Mouse (Mus musculus) liver, embryonic 12.5 days (tissue): ENCODE measurements around the gene Fcer2a. TPM values are rescaled to one million over a fixed set of nuclear protein-coding genes. Genes with fewer than 3 reads are reported as not detected.

Experiments used
- ATAC-seq: fragments of 200-750 bp; cut with Nextera tagmentation; 2 replicates; pipeline ENCODE4 v1.8.0; 2017; ENCODE audit warnings: moderate number of reproducible peaks, mild to moderate bottlenecking, moderate library complexity
- H3K27ac ChIP-seq: fragments of 300-500 bp; sonication (generic); 2 replicates; pipeline ENCODE4 v1.5.1; 2016; ENCODE audit warnings: mild to moderate bottlenecking
- H3K27me3 ChIP-seq: fragments of 300-500 bp; sonication (generic); replicated peaks from 2 replicates; pipeline ENCODE4 v1.6.1; 2016; ENCODE audit warnings: mild to moderate bottlenecking, moderate library complexity
- H3K36me3 ChIP-seq: fragments of 300-500 bp; sonication (generic); 2 replicates; pipeline ENCODE4 v1.6.1; 2016; ENCODE audit warnings: mild to moderate bottlenecking, moderate library complexity
- H3K4me1 ChIP-seq: fragments of 300-500 bp; sonication (generic); 2 replicates; pipeline ENCODE4 v1.6.1; 2016
- H3K4me2 ChIP-seq: fragments of 300-500 bp; sonication (generic); 2 replicates; pipeline ENCODE4 v1.6.1; 2016; ENCODE audit warnings: mild to moderate bottlenecking, moderate library complexity
- H3K4me3 ChIP-seq: fragments of 300-500 bp; sonication (generic); 2 replicates; pipeline ENCODE4 v1.5.1; 2016; ENCODE audit warnings: mild to moderate bottlenecking, moderate library complexity
- H3K9ac ChIP-seq: fragments of 300-500 bp; sonication (generic); 2 replicates; pipeline ENCODE4 v1.6.1; 2016; ENCODE audit warnings: mild to moderate bottlenecking, moderate library complexity
- H3K9me3 ChIP-seq: fragments of 300-500 bp; sonication (generic); replicated peaks from 2 replicates; pipeline ENCODE4 v1.6.1; 2016; ENCODE audit warnings: mild to moderate bottlenecking, moderate library complexity
- WGBS: fragments of 180-500 bp; shearing (Covaris S2); methylation state at CpG from one replicate; pipeline ENCODE4 v1.1.7; 2016; ENCODE audit not compliant: insufficient replicate concordance; 5-methylcytosine and 5-hydroxymethylcytosine counted together
- polyA plus RNA-seq: library from polyadenylated mRNA; unstranded; fragments of >200 nt; fragmentation: Nextera tagmentation; extraction: Ambion mirVana; gene quantifications from 2 replicates; pipeline ENCODE4 v1.2.1, GENCODE M21; 2016

Gene Fcer2a
- 0.07 TPM in 1 of 2 replicates, not detected in the other for polyA plus RNA-seq

GRCm38 (mm10) chr8:3694121-3694520 is at the start of gene Fcer2a:
Gene Fcer2a (minus strand): TSS chr8:3694175.
- Histone ChIP-seq H3K36me3 (no peaks in the 10 kb centered on the region), H3K27ac (no peak within 1 kb of the TSS), H3K27me3 (0 out of 2 replicates have a peak, but pooled peaks cover 12% of the 10 kb centered on the region), H3K4me2 (no peak within 1 kb of the TSS), H3K4me3 (no peak within 1 kb of the TSS), H3K4me1 (no peaks in the 10 kb centered on the region), H3K9ac (no peak within 1 kb of the TSS), H3K9me3 (no peaks in the 10 kb centered on the region)
- ATAC-seq, result no peak
- 66% methylated on average over 3 of the region's 3 CpGs for WGBS

- Histone ChIP-seq H3K27me3 (no peaks in the 10 kb centered on the region), H3K4me3 (no peak overlapping the region), H3K27ac (no peak overlapping the region), H3K9me3 (no peaks in the 10 kb centered on the region), H3K4me1 (peaks cover 34% of the 10 kb centered on the region), H3K4me2 (no peak overlapping the region), H3K36me3 (no peaks in the 10 kb centered on the region), H3K9ac (no peak overlapping the region)
- ATAC-seq, result no peak
- 69% methylated on average over 2 of the region's 2 CpGs for WGBS
Measured at GRCm38 (mm10) chr8:3736947-3737346, 43.0 kb upstream of the Fcer2a start.

GRCm38 (mm10) chr8:3735599-3735998 is 41.6 kb upstream of the Fcer2a start:
- Histone ChIP-seq H3K9ac (no peak overlapping the region), H3K9me3 (no peaks in the 10 kb centered on the region), H3K4me3 (no peak overlapping the region), H3K36me3 (no peaks in the 10 kb centered on the region), H3K4me2 (no peak overlapping the region), H3K27me3 (no peaks in the 10 kb centered on the region), H3K4me1 (peaks cover 34% of the 10 kb centered on the region), H3K27ac (no peak overlapping the region)
- 81% methylated on average over 2 of the region's 2 CpGs for WGBS
- ATAC-seq, result no peak

- H3K36me3 ChIP-seq, result no peaks in the 10 kb centered on the region
- H3K9me3 ChIP-seq, result no peaks in the 10 kb centered on the region
- H3K27me3 ChIP-seq, result no peaks in the 10 kb centered on the region
- WGBS, result 20% methylated on average over 1 of the region's 1 CpGs
- H3K4me3 ChIP-seq, result no peak overlapping the region
- H3K4me2 ChIP-seq, result 0 out of 2 replicates have a peak overlapping the region, but pooled peaks have one; percentile 6
- peak overlapping the region; percentile 70 for H3K27ac ChIP-seq
- no peak overlapping the region for H3K9ac ChIP-seq
- peaks cover 35% of the 10 kb centered on the region for H3K4me1 ChIP-seq
- ATAC-seq, result peak; percentile 94
Measured at GRCm38 (mm10) chr8:3734084-3734483, 40.1 kb upstream of the Fcer2a start.

- H3K4me3 ChIP-seq, result no peak overlapping the region
- no peaks in the 10 kb centered on the region for H3K36me3 ChIP-seq
- H3K4me2 ChIP-seq, result no peak overlapping the region
- H3K27ac ChIP-seq, result no peak overlapping the region
- no peak overlapping the region for H3K9ac ChIP-seq
- no peaks in the 10 kb centered on the region for H3K9me3 ChIP-seq
- 47% methylated on average over 1 of the region's 1 CpGs for WGBS
- 0 out of 2 replicates have a peak, but pooled peaks cover 17% of the 10 kb centered on the region for H3K4me1 ChIP-seq
- ATAC-seq, result no peak
- H3K27me3 ChIP-seq, result no peaks in the 10 kb centered on the region
Measured at GRCm38 (mm10) chr8:3721041-3721440, 27.1 kb upstream of the Fcer2a start.

- Histone ChIP-seq H3K4me3 (no peak within 1 kb of the TSS), H3K36me3 (no peaks in the 10 kb centered on the region), H3K27me3 (no peaks in the 10 kb centered on the region), H3K4me2 (no peak within 1 kb of the TSS), H3K9me3 (no peaks in the 10 kb centered on the region), H3K9ac (no peak within 1 kb of the TSS), H3K27ac (no peak within 1 kb of the TSS), H3K4me1 (0 out of 2 replicates have a peak, but pooled peaks cover 17% of the 10 kb centered on the region)
- ATAC-seq, result no peak
- 42% methylated on average over 5 of the region's 5 CpGs for WGBS
Measured at GRCm38 (mm10) chr8:3720551-3720950, 26.6 kb upstream of the Fcer2a start, which contains the start of gene Clec4g. Gene Clec4g (minus strand): TSS chr8:3720651.

- 11% methylated on average over 14 of the region's 14 CpGs for WGBS
- Histone ChIP-seq H3K9ac (no peak overlapping the region), H3K4me3 (no peak overlapping the region), H3K9me3 (no peaks in the 10 kb centered on the region), H3K4me1 (0 out of 2 replicates have a peak, but pooled peaks cover 9% of the 10 kb centered on the region), H3K4me2 (no peak overlapping the region), H3K27me3 (no peaks in the 10 kb centered on the region), H3K36me3 (no peaks in the 10 kb centered on the region), H3K27ac (no peak overlapping the region)
- ATAC-seq, result peak; percentile 74
Measured at GRCm38 (mm10) chr8:3718559-3718958, 24.6 kb upstream of the Fcer2a start.

- no peak for ATAC-seq
- Histone ChIP-seq H3K27ac (no peak overlapping the region), H3K36me3 (no peaks in the 10 kb centered on the region), H3K27me3 (no peaks in the 10 kb centered on the region), H3K4me1 (0 out of 2 replicates have a peak, but pooled peaks cover 3% of the 10 kb centered on the region), H3K9ac (no peak overlapping the region), H3K4me3 (no peak overlapping the region), H3K9me3 (no peaks in the 10 kb centered on the region), H3K4me2 (no peak overlapping the region)
- 70% methylated on average over 12 of the region's 12 CpGs for WGBS
Measured at GRCm38 (mm10) chr8:3717321-3717954, 23.5 kb upstream of the Fcer2a start.

- Histone ChIP-seq H3K9me3 (no peaks in the 10 kb centered on the region), H3K36me3 (no peaks in the 10 kb centered on the region), H3K27me3 (no peaks in the 10 kb centered on the region), H3K9ac (no peak overlapping the region), H3K27ac (0 out of 2 replicates have a peak overlapping the region, but pooled peaks have one; percentile 40), H3K4me3 (no peak overlapping the region), H3K4me1 (peaks cover 15% of the 10 kb centered on the region; the same call in 1 of the 2 replicates), H3K4me2 (no peak overlapping the region)
- ATAC-seq, result peak; percentile 24; the same call in 1 of the 2 replicates
- 11% methylated on average over 2 of the region's 2 CpGs for WGBS
Measured at GRCm38 (mm10) chr8:3711646-3712045, 17.7 kb upstream of the Fcer2a start.

GRCm38 (mm10) chr8:3710312-3710711 is 16.3 kb upstream of the Fcer2a start:
- no peak overlapping the region for H3K4me3 ChIP-seq
- H3K9me3 ChIP-seq, result no peaks in the 10 kb centered on the region
- H3K4me2 ChIP-seq, result no peak overlapping the region
- H3K27me3 ChIP-seq, result no peaks in the 10 kb centered on the region
- WGBS, result 58% methylated on average over 3 of the region's 3 CpGs
- H3K27ac ChIP-seq, result no peak overlapping the region
- H3K36me3 ChIP-seq, result no peaks in the 10 kb centered on the region
- H3K9ac ChIP-seq, result no peak overlapping the region
- peaks cover 15% of the 10 kb centered on the region; the same call in 1 of the 2 replicates for H3K4me1 ChIP-seq
- ATAC-seq, result no peak

- no peak overlapping the region for H3K4me3 ChIP-seq
- H3K4me2 ChIP-seq, result no peak overlapping the region
- no peak overlapping the region for H3K27ac ChIP-seq
- H3K36me3 ChIP-seq, result no peaks in the 10 kb centered on the region
- no peaks in the 10 kb centered on the region for H3K9me3 ChIP-seq
- no peak overlapping the region for H3K9ac ChIP-seq
- H3K4me1 ChIP-seq, result peaks cover 15% of the 10 kb centered on the region; the same call in 1 of the 2 replicates
- WGBS, result 57% methylated on average over 7 of the region's 7 CpGs
- ATAC-seq, result no peak
- no peaks in the 10 kb centered on the region for H3K27me3 ChIP-seq
Measured at GRCm38 (mm10) chr8:3707611-3708010, 13.6 kb upstream of the Fcer2a start.

- H3K4me3 ChIP-seq, result no peak overlapping the region
- H3K36me3 ChIP-seq, result no peaks in the 10 kb centered on the region
- H3K9ac ChIP-seq, result no peak overlapping the region
- H3K9me3 ChIP-seq, result no peaks in the 10 kb centered on the region
- H3K4me2 ChIP-seq, result no peak overlapping the region
- 43% methylated on average over 4 of the region's 4 CpGs for WGBS
- no peak for ATAC-seq
- H3K27me3 ChIP-seq, result no peaks in the 10 kb centered on the region
- H3K4me1 ChIP-seq, result peaks cover 13% of the 10 kb centered on the region; the same call in 1 of the 2 replicates
- H3K27ac ChIP-seq, result no peak overlapping the region
Measured at GRCm38 (mm10) chr8:3705711-3706110, 11.7 kb upstream of the Fcer2a start.
